Mouse (Mus musculus) bone marrow macrophage, adult 2 months (primary cell): Measurements from ENCODE around the gene Ppfibp2.

Source experiments
- CTCF ChIP-seq: IDR thresholded peaks from 2 replicates; pipeline ENCODE4 v1.5.1; 2012; ENCODE audit warnings: low read depth, mild to moderate bottlenecking, low read length, moderate library complexity
- POLR2A ChIP-seq: IDR thresholded peaks from 2 replicates; pipeline ENCODE4 v1.6.1; 2012; ENCODE audit warnings: mild to moderate bottlenecking, low read depth, low read length, borderline replicate concordance

DNA sequence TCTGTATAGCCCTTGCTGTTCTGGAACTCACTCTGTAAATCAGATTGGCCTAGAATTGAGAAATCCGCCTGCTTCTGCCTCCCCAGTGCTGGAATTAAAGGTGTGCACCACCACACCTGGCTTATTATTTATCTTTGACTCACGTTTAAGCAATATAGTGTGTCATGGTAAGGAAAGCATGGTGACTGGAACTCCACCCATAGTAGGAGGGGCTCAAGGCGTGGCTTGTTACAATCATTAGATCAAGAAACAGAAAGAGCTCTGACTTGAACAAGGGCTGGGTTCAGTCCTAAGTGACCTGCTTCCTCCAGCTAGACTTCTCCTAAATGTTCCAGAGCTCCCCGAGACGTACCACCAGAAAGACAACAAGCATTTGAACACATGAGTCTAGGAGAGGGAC is 105.6 kb downstream of the Ppfibp2 start:
- TF ChIP-seq CTCF = no peak
- no peak for TF ChIP-seq POLR2A
